In genomic region chr1:180904039-180904814, GRCm38 (mm10) we compare ENCODE assay signal across 8 mouse cellular contexts. TPM values are rescaled to one million over a fixed set of nuclear protein-coding genes. Genes with fewer than 3 reads are reported as not detected.
DNase-seq lines count a peak whose midpoint lies in the region; ATAC-seq lines count a peak whose summit lies in the region.

Gene Pycr2 (plus strand): TSS chr1:180904293.

- no peaks in the 10 kb centered on the region for H3K27me3 ChIP-seq in heart, embryonic 13.5 days (replicated peaks)
- no peaks in the 10 kb centered on the region for H3K27me3 ChIP-seq in liver, embryonic 13.5 days
- no peaks in the 10 kb centered on the region for H3K27me3 ChIP-seq in stomach, embryonic 16.5 days (ENCODE audit: control insufficient read depth, insufficient read depth, low read length)

- peak within 1 kb of the TSS; percentile 25 for H3K27ac ChIP-seq in brown adipose tissue, adult 24 weeks (replicated peaks; ENCODE audit: low read depth, low read length)
- peak within 1 kb of the TSS; percentile 84 for H3K27ac ChIP-seq in heart, embryonic 13.5 days (replicated peaks)
- peak within 1 kb of the TSS; percentile 99 for H3K27ac ChIP-seq in liver, embryonic 13.5 days
- peak within 1 kb of the TSS; percentile 87 for H3K27ac ChIP-seq in stomach, embryonic 16.5 days (ENCODE audit: low read length)

- peak; percentile 97 for DNase-seq in CD4-positive, CD25-positive, alpha-beta regulatory T cell, adult 2 months (ENCODE audit: low read depth, low spot score)
- peak; percentile 34 for DNase-seq in fat pad, adult 2 months (ENCODE audit: extremely low read depth, low read depth, low spot score)
- DNase-seq in kidney, postnatal 14 days = peak; percentile 96
- peak; percentile 97 for DNase-seq in liver, embryonic 13.5 days
- DNase-seq in neural tube, embryonic 10.5 days (ENCODE audit: extremely low spot score, low spot score) = peak; percentile 94

- no peaks in the 10 kb centered on the region for H3K9me3 ChIP-seq in heart, embryonic 13.5 days
- no peaks in the 10 kb centered on the region for H3K9me3 ChIP-seq in liver, embryonic 13.5 days (replicated peaks)
- H3K9me3 ChIP-seq in stomach, embryonic 16.5 days (replicated peaks; ENCODE audit: control insufficient read depth, low read length) = no peaks in the 10 kb centered on the region

- H3K4me1 ChIP-seq in brown adipose tissue, adult 24 weeks (ENCODE audit: control insufficient read depth, insufficient read depth, insufficient read length, low read length) = no peaks in the 10 kb centered on the region
- peaks cover 20% of the 10 kb centered on the region for H3K4me1 ChIP-seq in heart, embryonic 13.5 days
- H3K4me1 ChIP-seq in liver, embryonic 13.5 days (replicated peaks) = peaks cover 69% of the 10 kb centered on the region
- H3K4me1 ChIP-seq in stomach, embryonic 16.5 days (ENCODE audit: control insufficient read depth, insufficient read depth, low read length) = peaks cover 9% of the 10 kb centered on the region; the same call in 1 of the 2 replicates

- WGBS in heart, embryonic 13.5 days = under 1% methylated on average over 52 of the region's 52 CpGs
- under 1% methylated on average over 52 of the region's 52 CpGs for WGBS in liver, embryonic 13.5 days (ENCODE audit: insufficient replicate concordance)
- under 1% methylated on average over 52 of the region's 52 CpGs for WGBS in stomach, embryonic 16.5 days

- H3K36me3 ChIP-seq in heart, embryonic 13.5 days = peaks cover 36% of the 10 kb centered on the region
- H3K36me3 ChIP-seq in liver, embryonic 13.5 days = peaks cover 40% of the 10 kb centered on the region
- H3K36me3 ChIP-seq in stomach, embryonic 16.5 days (ENCODE audit: control insufficient read depth, insufficient read depth, low read length) = peaks cover 4% of the 10 kb centered on the region; the same call in 1 of the 2 replicates

- peak; percentile 95 for ATAC-seq in heart, embryonic 13.5 days (ENCODE audit: extremely low read depth, insufficient number of reproducible peaks, low FRiP score, low TSS enrichment)
- ATAC-seq in liver, embryonic 13.5 days (ENCODE audit: low read depth) = peak; percentile 77
- peak; percentile 98 for ATAC-seq in stomach, embryonic 16.5 days (ENCODE audit: insufficient read depth, low FRiP score)

- peak within 1 kb of the TSS; percentile 96 for H3K4me2 ChIP-seq in heart, embryonic 13.5 days
- peak within 1 kb of the TSS; percentile 85 for H3K4me2 ChIP-seq in liver, embryonic 13.5 days
- peak within 1 kb of the TSS; percentile 87 for H3K4me2 ChIP-seq in stomach, embryonic 16.5 days (ENCODE audit: low read depth, low read length)

- H3K4me3 ChIP-seq in brown adipose tissue, adult 24 weeks (ENCODE audit: insufficient read depth, low read depth, low read length) = peak within 1 kb of the TSS; percentile 83
- H3K4me3 ChIP-seq in heart, embryonic 13.5 days = peak within 1 kb of the TSS; percentile 94
- H3K4me3 ChIP-seq in liver, embryonic 13.5 days (replicated peaks) = peak within 1 kb of the TSS; percentile 94
- peak within 1 kb of the TSS; percentile 78 for H3K4me3 ChIP-seq in stomach, embryonic 16.5 days (replicated peaks; ENCODE audit: low read length)

- H3K9ac ChIP-seq in heart, embryonic 13.5 days = peak within 1 kb of the TSS; percentile 95
- H3K9ac ChIP-seq in liver, embryonic 13.5 days = peak within 1 kb of the TSS; percentile 97
- peak within 1 kb of the TSS; percentile 85 for H3K9ac ChIP-seq in stomach, embryonic 16.5 days (ENCODE audit: low read length)

RNA-seq across cellular contexts. Expression of gene Pycr2, which starts in this region (rescaled TPM):
- polyA plus RNA-seq in brown adipose tissue, adult 24 weeks (2012; ENCODE audit: insufficient read depth, insufficient read length, missing spikeins) = 13.3 and 18.2 TPM in 2 replicates
- polyA plus RNA-seq in heart, embryonic 13.5 days (2015; fragmentation: Nextera tagmentation; extraction: Ambion mirVana) = 56.2 and 56.5 TPM in 2 replicates
- 122 and 128 TPM in 2 replicates for polyA plus RNA-seq in liver, embryonic 13.5 days (2015; fragmentation: Nextera tagmentation; extraction: Ambion mirVana)
- 99.6 and 105 TPM in 2 replicates for polyA plus RNA-seq in stomach, embryonic 16.5 days (2015; fragmentation: Nextera tagmentation; extraction: Ambion mirVana)

Comparison
In these comparisons a context has a peak if more than half of its experiments do, and no peak if none do; other contexts are left out.
1. Peak in every context shown above with its lines: DNase-seq, ATAC-seq, H3K4me3 ChIP-seq and H3K27ac ChIP-seq.
2. DNase-seq: peak in every context shown above with its lines; median percentile 97 in CD4-positive, CD25-positive, alpha-beta regulatory T cell, adult 2 months; 97 in liver, embryonic 13.5 days; 96 in kidney, postnatal 14 days; 94 in neural tube, embryonic 10.5 days; 34 in fat pad, adult 2 months.
3. H3K27ac ChIP-seq: peak in every context shown above with its lines; median percentile 99 in liver, embryonic 13.5 days; 87 in stomach, embryonic 16.5 days; 84 in heart, embryonic 13.5 days; 25 in brown adipose tissue, adult 24 weeks.